24 mouse cellular contexts compared by ENCODE assay signal in genomic region chr1:62283624-62284023, GRCm38 (mm10).
A peak's percentile ranks its signal among the peaks of the same experiment; 100 is the strongest.
DNase-seq lines count a peak whose midpoint lies in the region; ATAC-seq and TF ChIP-seq lines count a peak whose summit lies in the region.
"Had no signal": no experiment of that assay in that cellular context is flagged by ENCODE, and none has a peak within 500 bp of the region (broad histone marks: within the 10 kb centered on the region; RNA-seq: fewer than 3 reads in every experiment).

No protein-coding gene starts in this region.

- no peak overlapping the region for H3K4me2 ChIP-seq in midbrain, embryonic 13.5 days (replicated peaks)
- H3K4me2 ChIP-seq: heart, embryonic 12.5 days; heart, embryonic 15.5 days; hindbrain, embryonic 14.5 days had no signal

- no peak overlapping the region for H3K9ac ChIP-seq in heart, adult 2 months (ENCODE audit: low read depth, low read length)
- no peak overlapping the region for H3K9ac ChIP-seq in midbrain, embryonic 13.5 days (replicated peaks)
- H3K9ac ChIP-seq: forebrain, postnatal 0 days; heart, embryonic 12.5 days; heart, embryonic 15.5 days; hindbrain, embryonic 14.5 days had no signal

- no peaks in the 10 kb centered on the region for H3K27me3 ChIP-seq in heart, adult 2 months (ENCODE audit: control insufficient read depth, insufficient read depth, low read length)
- H3K27me3 ChIP-seq in midbrain, embryonic 13.5 days, result no peaks in the 10 kb centered on the region
- H3K27me3 ChIP-seq: heart, embryonic 12.5 days; heart, embryonic 15.5 days had no signal

- ATAC-seq in megakaryocyte, adult 5-6 weeks (ENCODE audit: poor library complexity, severe bottlenecking), result peak; percentile 96
- ATAC-seq in midbrain, embryonic 13.5 days, result no peak
- ATAC-seq: activated CD4-positive, CD25-positive, alpha-beta regulatory T cell, adult 4 months; forebrain, embryonic 14.5 days; forebrain, postnatal 0 days; hindbrain, postnatal 0 days; inflammation-experienced regulatory T-cells, adult 6 months; intestine, embryonic 16.5 days had no signal

- TF ChIP-seq EP300 in heart, adult 2 months (IDR thresholded peaks at IDR 0.05; ENCODE audit: insufficient read depth, low read depth, low read length), result no peak

- TF ChIP-seq CTCF in heart, adult 2 months (IDR thresholded peaks at IDR 0.05), result no peak

- no peak overlapping the region for H3K27ac ChIP-seq in heart, adult 2 months
- H3K27ac ChIP-seq in midbrain, embryonic 13.5 days, result no peak overlapping the region
- H3K27ac ChIP-seq: gastrocnemius, adult 2 months; heart, embryonic 15.5 days; hindbrain, embryonic 14.5 days; hindbrain, postnatal 0 days had no signal

- TF ChIP-seq POLR2A in heart, adult 2 months (IDR thresholded peaks at IDR 0.05; ENCODE audit: insufficient read depth, low read depth, low read length), result no peak

- no peaks in the 10 kb centered on the region for H3K9me3 ChIP-seq in midbrain, embryonic 13.5 days
- H3K9me3 ChIP-seq: heart, embryonic 12.5 days; heart, embryonic 15.5 days had no signal

- no peak overlapping the region for H3K4me3 ChIP-seq in heart, adult 2 months
- no peak overlapping the region for H3K4me3 ChIP-seq in midbrain, embryonic 13.5 days (replicated peaks)
- H3K4me3 ChIP-seq: gastrocnemius, adult 2 months; heart, embryonic 12.5 days; heart, embryonic 15.5 days had no signal

- peaks cover 1% of the 10 kb centered on the region; the same call in 1 of the 2 replicates for H3K4me1 ChIP-seq in heart, adult 2 months (ENCODE audit: control insufficient read depth, insufficient read depth, low read length)
- H3K4me1 ChIP-seq in midbrain, embryonic 13.5 days (replicated peaks), result no peaks in the 10 kb centered on the region
- H3K4me1 ChIP-seq: heart, embryonic 12.5 days; heart, embryonic 15.5 days had no signal

- peak; percentile 86 for DNase-seq in heart, adult 11 months
- DNase-seq in heart, adult 2 months, result no peak
- peak; percentile 5 for DNase-seq in brain, adult 2 months (ENCODE audit: low read depth, low spot score)
- DNase-seq in layer of hippocampus, adult 11-12 months (ENCODE audit: low spot score), result no peak
- DNase-seq: adrenal gland, adult 8-10 months; adrenal gland, postnatal 25 days; cerebellum, adult 18-20 months; cerebellum, adult 9-11 months; cerebellum, postnatal 25 days; forebrain, postnatal 0 days; gastrocnemius, adult 2 months; gastrocnemius, postnatal 14 days; heart, postnatal 10 days; heart, postnatal 4 days had no signal

- H3K79me2 ChIP-seq in heart, adult 2 months (replicated peaks; ENCODE audit: control insufficient read depth, insufficient read depth, low read length), result no peaks in the 10 kb centered on the region

- intact Hi-C loops in heart, adult 2 months (cut with DNase I), result no loop called here

- WGBS in heart, adult 2 months, result 96% methylated on average over 2 of the region's 2 CpGs
- 91% methylated on average over 2 of the region's 2 CpGs for WGBS in midbrain, embryonic 13.5 days

- no peaks in the 10 kb centered on the region for H3K36me3 ChIP-seq in heart, adult 2 months (ENCODE audit: control insufficient read depth, insufficient read depth, low read length)
- H3K36me3 ChIP-seq in midbrain, embryonic 13.5 days, result no peaks in the 10 kb centered on the region
- H3K36me3 ChIP-seq: heart, embryonic 12.5 days; heart, embryonic 15.5 days had no signal

Comparison
In these comparisons a context has a peak if more than half of its experiments do, and no peak if none do; other contexts are left out.
1. DNase-seq: peak in heart, adult 11 months (single experiment) and brain, adult 2 months (single experiment); none in heart, adult 2 months (0 of 2) and layer of hippocampus, adult 11-12 months (single experiment).